Mouse (Mus musculus): ENCODE results near the gene Bcl9. TPM values are rescaled to one million over a fixed set of nuclear protein-coding genes. Genes with fewer than 3 reads are reported as not detected.

Bcl9 gene
- polyA plus RNA-seq, 1 experiment = 15.4 TPM

DNA sequence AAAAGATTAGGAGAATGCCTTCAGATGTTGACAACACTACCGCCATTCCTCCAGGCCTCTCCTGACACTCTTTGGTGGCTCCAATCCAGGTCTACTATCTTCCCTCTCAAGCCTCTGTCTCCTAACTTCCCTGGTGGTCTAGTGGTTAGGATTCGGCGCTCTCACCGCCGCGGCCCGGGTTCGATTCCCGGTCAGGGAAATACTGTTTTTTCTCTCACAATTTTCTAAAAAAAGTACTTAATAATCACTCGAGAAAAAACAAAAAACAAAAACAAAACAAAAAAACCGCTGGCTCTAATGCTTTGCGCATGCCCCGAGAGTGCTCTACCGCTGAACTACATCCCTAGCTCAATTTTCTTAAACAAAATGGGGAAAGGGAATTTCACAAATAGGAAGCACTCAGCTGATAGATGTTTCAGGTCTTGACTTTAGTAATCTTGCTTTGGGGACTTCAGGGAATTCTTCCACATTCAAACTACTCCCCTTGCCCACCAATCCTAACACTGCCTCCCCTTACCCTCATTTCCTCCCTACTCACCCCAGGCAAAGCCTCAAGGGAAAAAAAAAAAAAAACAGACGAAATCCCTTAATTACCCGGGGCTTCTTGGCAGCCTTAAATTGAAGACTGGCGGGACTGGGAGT is 139.6 kb downstream of the Bcl9 start:
- 2% methylated on average over 17 of the region's 17 CpGs for WGBS
- TF ChIP-seq CTCF (IDR thresholded peaks at IDR 0.05; ENCODE audit: insufficient read depth, low read length) (no peak), POLR2A (IDR thresholded peaks at IDR 0.05; ENCODE audit: borderline replicate concordance, extremely low read depth, low read depth, low read length) (no peak)
- Histone ChIP-seq H3K4me3 (replicated peaks; ENCODE audit: extremely low read depth, low read depth, low read length) (peak overlapping the region; percentile 38), H3K4me1 (ENCODE audit: control insufficient read depth, insufficient read depth, low read length) (no peaks in the 10 kb centered on the region; the same call in 1 of the 2 replicates)
- peak; percentile 70 for DNase-seq

DNA sequence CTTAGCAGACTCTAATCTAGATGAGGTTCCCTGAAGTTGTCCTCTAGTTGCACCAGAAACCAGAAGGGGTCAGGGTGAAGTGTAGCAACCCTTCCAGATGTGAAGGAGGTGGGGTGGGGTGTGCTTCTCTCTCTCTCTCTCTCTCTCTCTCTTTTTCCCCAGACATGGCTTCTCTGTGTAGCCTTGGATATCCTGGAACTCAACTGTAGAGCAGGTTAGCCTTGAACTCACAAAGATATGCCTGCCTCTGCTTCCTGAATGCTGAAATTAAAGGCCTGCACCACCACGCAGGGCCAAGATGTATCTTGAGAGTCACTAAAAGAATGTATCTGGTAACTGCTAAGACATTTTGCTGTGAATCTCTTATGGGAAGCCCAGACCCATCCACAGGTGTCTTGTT is 140.4 kb downstream of the Bcl9 start:
- TF ChIP-seq CTCF (IDR thresholded peaks at IDR 0.05; ENCODE audit: insufficient read depth, low read length) (no peak), POLR2A (IDR thresholded peaks at IDR 0.05; ENCODE audit: borderline replicate concordance, extremely low read depth, low read depth, low read length) (no peak)
- Histone ChIP-seq H3K4me3 (replicated peaks; ENCODE audit: extremely low read depth, low read depth, low read length) (no peak overlapping the region), H3K4me1 (ENCODE audit: control insufficient read depth, insufficient read depth, low read length) (no peaks in the 10 kb centered on the region; the same call in 1 of the 2 replicates)
- DNase-seq = no peak
- 78% methylated on average over 1 of the region's 1 CpGs for WGBS

DNA sequence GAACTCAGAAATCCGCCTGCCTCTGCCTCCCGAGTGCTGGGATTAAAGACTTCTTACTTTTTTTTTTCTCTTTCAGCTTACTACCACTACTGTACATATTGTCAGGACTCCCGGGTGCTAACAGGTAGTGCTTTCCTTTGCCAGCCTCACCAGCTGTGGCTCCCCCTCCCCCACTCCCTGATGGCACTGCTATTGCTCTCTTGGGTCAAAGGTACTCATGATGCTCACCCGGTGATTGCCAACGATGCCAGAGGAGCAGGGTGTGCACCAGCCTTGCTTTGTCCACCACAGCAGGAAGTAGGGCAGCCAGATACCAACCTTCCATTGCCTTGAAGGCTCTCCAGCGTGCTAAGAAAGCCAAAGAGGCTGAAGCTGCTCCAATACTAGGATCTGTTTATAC is 141.3 kb downstream of the Bcl9 start:
- TF ChIP-seq CTCF (IDR thresholded peaks at IDR 0.05; ENCODE audit: insufficient read depth, low read length) (no peak), POLR2A (IDR thresholded peaks at IDR 0.05; ENCODE audit: borderline replicate concordance, extremely low read depth, low read depth, low read length) (no peak)
- no peak for DNase-seq
- Histone ChIP-seq H3K4me1 (ENCODE audit: control insufficient read depth, insufficient read depth, low read length) (no peaks in the 10 kb centered on the region; the same call in 1 of the 2 replicates), H3K4me3 (replicated peaks; ENCODE audit: extremely low read depth, low read depth, low read length) (no peak overlapping the region)
- 83% methylated on average over 6 of the region's 6 CpGs for WGBS

Other genes starting within 250 kb of the Bcl9 start
- gene Acp6, start 139.1 kb downstream of the Bcl9 start, polyA plus RNA-seq (2012; rRNA removed) = 23.4 and 27.8 TPM in 2 replicates
- not detected in 2 replicates for gene Olfr1402, start 124.1 kb upstream of the Bcl9 start, polyA plus RNA-seq (2012; rRNA removed)